Mouse (Mus musculus) WW6 (cell line): ENCODE results near the gene Abtb1.
A peak's percentile ranks its signal among the peaks of the same experiment; 100 is the strongest.

ENCODE experiments used
- DNase-seq: peaks from one replicate; pipeline ENCODE4 v3.0.0-alpha.2; 2013; ENCODE audit warnings: low read depth, low spot score

The Abtb1 gene

DNA sequence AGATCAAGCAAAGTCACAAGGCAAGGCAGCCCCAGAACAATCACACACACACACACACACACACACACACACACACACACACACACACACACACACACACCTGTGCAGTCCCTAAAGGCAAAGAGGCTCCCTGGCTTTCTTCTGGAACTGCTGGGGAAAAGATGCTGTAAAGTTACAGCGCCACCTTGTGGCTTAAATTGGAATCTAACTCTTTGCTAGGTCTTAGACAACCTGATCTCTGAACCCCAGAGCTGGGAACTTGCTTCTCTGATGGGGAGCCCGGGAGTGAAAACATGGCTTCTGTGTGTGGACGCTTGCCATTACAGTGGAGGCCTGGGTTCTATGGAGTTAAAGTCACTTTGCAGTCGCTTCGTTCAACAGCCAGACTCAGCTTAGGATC lies 13.9 kb upstream of the Abtb1 start:
- peak; percentile 56 for DNase-seq

DNA sequence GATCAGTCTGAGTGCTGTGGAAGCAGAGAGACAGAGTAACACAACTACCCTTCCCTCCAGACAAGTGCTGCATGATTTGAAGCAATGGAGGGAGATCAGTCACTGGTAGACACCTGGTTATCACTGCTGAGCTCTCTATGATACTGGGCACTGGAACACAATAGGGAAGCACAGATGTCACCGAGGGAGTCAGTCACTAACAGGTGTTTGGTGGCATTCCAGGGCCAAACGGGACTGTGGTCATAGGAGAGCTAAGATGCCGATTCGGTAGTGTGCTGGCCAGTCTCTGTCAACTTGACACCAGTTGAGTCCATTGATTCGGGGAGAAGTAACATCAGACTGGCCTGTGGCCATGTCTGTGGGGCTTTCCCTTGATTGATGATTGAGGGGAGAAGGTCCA lies 12.7 kb upstream of the Abtb1 start:
- no peak for DNase-seq

DNA sequence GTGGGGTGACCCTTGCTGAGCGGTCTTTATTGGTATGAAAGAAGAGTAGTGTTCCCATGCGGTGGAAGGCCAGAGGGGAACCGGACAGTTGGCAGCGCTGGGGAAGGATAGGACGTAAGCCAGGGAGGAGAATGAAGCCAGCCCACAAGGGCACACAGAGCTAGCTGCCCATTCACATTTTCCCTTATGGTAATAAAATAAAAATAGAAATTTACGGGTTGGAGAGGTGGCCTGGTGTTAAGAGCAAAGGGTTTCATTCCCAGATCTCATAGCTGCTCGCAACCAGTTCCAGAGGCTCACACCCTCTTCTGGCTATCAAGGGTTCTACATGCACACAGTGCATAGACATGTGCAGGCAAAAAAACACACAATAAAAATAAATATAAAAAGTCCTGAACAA lies 8.2 kb upstream of the Abtb1 start:
- no peak for DNase-seq

DNA sequence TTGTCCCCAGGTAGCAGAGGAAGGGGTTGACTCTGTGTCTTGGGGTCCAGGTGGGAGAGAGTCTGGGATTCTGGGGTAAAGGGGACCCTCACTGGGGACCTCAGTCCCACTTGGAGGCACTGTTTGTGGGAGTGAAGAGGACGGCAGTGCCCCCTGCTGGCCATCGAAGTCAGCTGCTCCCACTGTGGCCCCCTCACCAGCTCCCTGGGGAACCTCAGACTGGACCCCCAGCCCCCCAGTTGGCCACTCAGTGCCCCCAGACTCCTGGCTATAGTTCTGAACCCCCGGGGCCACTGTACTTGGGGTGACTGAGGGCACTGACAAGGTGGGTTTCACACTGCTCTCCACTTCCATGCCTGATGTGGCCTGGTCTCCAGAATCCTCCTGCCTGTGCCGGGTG lies 7.5 kb upstream of the Abtb1 start:
- no peak for DNase-seq

DNA sequence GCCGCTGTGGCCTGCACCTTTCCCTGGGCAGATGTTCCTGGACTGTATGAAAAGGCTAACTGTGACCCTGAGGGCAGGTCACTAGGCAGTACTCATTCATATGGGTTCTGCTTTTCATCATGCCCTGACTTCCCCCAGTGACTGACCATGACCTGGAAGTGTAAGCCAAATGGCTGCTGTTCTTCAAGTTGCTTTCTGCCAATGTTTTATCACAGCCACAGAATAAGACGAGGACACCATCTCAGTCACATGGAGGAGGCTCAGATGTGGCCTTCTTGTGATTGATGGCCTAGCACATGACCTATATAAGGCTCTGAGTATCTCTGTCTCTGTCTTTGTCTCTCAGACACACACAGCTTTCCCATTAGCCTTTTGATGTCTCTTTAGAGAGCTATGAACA lies 5.8 kb upstream of the Abtb1 start:
- DNase-seq = no peak

DNA sequence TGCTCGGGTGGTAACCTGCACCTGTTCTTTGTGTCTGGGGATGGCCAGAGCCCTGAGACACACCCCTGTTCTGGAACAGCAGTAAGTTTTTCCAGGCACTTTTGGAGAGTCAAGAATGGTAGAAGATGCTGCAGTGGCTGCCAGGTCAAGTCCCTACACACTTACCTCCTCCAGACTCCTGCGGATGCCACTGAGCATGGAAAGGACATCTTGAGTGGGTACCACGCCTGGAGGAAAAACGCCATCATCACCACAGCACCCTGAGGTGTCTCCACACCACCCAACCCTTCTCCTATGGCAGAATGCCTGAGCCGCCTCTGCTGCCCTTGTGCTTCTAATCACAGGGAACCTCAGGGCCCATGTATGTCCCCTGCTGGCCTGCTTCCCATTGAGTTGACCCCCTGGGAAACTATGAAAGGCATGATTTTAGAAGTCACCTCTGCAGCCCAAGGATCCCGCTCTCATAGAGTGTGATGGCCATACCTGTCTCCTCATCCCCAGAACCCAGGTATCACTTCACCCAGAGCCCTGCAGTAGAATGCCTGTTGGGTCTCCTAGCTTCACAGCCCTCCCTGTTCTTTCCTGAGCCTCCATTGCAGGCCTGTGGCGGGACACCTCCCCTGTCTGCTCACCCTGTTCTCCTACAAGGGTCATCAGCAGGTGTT lies 3.2 kb upstream of the Abtb1 start:
- no peak for DNase-seq

DNA sequence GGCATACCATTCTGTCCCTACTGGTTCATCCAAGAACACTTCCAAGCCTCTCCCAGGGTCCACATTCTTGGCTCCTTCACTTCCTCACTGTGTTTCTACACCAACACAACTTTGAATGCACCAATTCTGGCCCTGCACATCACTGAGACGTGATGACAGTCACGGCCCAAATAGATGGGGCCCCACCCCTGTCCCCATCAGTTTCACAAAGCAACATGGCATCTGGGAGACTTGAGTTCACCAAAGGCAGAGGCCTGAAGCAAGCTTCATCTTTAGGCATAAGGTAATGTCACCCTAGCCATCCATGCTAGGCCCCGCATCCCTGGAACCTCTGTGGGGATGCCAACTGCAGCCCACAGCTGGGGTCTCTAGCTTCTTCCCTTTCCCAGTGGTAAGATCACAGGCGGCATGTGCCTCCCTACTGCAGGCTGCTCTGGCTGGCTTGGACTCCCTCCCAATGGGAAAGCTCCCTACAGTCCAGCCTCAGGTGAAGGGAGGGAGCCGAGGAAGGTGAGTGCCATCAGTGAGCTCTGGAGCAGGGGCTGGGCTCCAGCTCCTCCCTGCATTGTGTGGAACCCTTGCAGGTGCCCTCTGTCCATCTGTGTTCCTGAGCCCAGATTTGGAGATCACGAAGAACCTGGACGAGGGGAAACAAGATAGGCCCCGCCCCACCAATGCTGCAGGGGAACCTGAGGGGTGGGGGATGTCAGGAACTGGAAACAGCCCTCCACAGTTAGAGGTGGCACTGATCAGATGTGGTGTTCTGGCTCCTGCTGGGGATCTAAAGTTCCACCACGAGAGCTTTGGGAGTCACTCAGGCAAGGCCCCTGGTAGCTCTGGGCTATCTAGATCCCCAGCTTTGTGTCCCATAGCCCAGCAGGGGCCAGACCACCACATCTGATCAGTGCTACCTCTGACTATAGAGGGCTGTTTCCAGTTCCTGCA lies 2.3 kb upstream of the Abtb1 start:
- DNase-seq = no peak

DNA sequence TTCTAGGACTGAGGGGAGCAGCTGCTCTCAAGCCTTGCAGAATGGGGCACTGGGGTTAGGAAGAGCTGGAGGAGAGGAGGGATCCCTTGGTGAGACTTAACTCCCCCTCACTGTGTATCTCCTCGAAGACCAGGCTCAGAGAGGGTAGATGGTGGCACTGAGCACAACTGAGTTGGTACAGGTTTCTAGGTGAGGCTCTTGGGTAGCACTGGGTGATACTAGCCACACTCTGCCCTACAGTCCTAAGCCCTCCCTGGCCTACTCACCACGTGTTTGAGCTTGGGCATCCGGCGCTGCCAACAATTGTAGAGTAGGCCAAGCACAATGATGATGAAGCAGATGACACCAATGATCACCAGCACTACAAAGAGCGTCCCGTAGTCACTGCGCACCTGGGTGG lies 1.5 kb upstream of the Abtb1 start:
- DNase-seq = no peak

DNA sequence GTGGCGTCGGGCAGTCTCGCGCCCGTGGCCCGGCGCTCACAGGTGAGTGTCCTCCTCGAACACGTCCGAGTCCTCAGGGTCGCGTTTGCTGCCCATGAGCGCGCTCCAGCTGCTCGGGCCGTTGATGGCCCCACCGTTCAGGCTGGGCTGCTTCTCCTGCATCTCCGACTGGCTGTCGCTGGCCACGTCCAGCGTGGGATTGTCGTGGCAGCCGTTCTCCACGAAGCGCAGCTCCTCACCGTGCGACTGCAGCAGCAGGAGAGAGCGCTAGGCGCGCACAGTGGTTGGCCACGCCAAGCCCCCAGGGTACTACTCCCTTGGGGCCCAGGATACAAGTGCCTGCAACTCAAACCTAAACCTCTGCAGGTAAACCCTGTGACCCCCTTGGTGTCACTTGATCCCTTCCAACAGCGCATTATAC lies 957 bp upstream of the Abtb1 start:
- no peak for DNase-seq

DNA sequence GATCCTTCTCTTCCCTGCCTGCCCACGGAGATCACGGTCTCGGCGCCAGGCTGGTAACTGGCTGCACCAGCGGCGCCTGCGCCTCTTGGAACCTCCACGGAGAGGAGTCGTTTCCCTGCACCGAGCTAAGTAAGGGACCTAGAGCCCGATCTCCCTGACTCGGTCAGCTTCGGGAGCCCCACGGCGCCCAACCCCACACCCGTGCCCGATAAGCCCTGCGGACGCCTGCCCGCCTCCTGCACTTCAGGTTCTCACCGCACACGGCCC lies 337 bp downstream of the Abtb1 start:
- DNase-seq = no peak

DNA sequence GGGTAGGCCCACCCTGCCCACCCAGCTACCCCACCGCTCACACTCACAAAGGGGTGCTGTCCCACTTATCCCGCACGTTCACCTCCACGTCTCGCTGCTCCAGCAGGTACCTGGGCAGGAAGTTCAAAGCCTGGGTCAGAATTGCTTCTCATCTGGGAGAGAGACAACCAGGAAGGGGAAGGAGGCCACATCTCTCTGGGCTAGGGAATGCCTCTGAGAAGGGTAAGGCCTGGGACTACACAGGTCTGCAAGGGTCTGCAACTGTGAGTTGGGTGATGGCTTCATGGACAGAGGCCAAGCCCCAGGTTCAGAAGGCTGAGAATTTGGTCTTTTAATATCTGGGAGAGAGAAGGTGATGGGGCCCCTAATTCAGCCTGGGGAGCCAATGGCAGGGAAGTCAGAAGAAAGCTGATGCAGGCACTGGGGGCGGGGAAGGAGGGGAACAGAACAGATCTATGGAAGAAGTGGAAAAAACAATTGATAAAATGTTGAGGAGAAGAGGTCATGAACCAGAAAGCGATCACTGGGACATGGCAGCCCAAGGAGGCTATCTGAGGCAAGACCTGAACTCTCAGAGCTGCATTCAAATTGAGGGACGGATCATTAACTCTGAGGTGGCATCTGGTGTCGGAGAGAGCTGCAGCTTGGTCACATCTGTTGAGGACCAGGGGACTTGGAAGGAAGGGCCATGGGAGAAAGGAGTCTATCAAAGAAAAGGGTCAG lies 832 bp downstream of the Abtb1 start:
- no peak for DNase-seq

DNA sequence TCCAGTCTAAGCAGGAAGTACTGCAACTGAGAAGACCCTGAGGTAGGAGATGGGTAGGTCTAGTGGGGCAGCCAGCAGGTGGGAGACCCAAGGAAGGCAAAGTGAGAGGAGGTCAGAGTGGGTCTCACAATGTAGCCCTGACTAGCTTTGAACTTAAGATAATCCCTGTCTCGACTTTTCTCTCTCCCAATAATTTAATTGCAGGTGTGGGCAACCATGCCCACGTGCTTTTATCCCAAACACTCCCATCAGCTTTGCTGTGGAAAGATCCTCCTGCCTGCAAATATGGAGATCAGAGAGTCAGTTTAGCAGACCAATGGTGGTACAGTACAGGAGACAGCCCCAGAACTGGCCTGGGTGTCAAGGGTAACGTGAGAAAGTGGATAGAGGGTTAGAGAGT lies 1.6 kb downstream of the Abtb1 start:
- DNase-seq = no peak

DNA sequence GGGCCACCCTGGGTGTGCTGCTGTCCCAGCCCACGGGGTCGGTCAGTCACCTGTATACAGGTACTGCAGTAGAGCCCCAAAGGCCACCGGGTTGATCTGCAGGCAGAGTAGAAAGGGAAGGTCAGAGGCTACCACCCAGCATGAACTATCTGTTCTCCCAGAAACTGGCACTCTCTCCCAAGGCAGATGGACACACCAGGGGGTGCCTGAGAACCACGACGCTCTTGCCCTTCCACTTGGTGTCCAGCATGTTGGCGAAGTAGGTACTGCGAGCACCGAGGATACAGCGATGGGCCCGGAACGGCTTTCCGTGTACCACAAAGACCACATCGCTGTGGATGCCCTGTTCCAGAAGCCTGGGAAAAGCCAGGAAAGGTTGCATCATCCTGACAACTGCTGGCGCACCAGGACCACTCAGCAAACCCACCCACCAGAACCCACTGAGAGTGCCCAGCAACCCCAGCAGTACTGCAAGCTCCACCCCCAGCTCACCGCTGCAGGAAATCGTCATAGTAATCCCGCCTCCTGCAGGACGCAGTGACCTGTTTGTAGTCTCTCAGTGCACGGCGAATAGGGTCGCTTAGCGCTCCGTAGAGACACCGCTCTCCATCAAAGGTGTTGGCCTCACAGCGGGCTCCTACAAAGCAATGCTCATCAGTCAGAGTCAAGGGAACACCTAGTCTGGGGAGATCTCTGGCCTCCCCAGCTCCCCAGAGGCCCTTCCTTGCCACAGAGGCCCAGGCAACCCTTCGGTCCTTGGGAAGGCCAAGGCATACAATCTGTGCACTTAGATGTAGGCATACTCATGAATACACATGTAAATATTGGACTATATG lies 2.4 kb downstream of the Abtb1 start:
- DNase-seq = no peak

DNA sequence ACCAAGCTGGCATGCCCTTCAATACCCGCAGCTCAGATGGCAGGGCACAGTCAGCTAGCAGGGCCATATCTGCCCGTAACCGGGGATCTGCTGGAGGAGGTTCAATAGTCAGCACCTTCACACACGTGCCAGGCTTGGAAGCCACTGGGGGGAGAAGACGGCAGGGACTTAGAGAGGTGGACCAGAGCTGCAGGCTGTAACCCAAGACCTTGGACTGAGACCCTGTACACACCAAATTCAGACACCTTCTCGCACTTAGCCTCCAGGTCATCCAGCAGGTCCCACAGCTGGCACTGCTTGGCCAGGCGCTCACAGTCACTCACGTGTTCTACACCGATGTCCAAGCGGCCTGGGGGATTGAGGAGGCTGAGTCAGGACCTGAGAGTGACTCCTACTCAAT lies 3.2 kb downstream of the Abtb1 start:
- DNase-seq = no peak

DNA sequence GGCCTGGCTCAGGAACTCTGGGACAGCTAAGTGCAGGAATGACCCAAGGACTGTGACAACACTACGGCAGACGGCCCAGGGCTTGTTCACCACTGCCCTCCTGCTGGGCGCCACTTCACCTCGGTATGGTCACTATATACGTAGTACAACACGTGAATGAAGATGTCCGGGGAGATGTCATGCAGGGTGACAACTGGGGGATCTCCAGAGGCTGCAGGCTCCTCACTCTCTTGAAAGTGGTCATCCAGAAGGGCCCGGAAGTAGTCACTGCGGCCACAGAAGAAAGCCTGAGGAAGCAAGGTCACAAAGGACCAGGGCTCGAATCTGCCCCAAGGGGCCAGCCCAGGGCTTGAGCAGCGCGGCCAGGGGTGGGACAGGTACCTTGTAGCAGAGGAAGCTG lies 3.8 kb downstream of the Abtb1 start:
- no peak for DNase-seq

DNA sequence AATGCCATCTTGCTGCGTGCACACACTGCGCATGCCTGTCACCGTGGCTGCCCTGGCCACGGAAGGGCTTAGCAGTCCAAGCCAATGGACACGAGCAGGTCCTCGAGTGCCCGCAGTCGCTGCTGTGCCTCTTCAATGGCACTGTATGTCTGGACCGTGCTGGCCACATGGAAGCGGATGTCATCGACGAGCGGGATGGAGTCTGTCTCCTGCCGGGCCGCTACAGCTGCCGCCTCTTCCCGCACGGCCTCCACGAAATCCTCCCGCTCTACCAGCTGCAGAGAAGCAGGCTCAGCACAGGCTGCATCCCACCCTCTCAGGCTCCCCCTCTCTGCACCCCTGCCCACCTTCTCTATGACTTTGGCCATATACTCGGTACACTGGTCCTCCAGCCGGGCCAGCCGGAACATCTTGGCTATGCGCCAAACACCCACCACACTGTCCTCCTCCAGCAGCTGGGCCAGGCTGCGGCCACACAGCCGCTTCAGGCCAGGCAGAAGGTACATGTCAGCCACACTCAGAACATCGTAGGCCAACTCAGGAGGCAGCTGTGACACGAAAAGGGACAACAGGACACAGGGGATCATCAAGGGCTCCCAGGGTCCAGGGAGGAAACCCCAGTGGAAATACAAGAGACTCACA lies 5.5 kb downstream of the Abtb1 start:
- no peak for DNase-seq

DNA sequence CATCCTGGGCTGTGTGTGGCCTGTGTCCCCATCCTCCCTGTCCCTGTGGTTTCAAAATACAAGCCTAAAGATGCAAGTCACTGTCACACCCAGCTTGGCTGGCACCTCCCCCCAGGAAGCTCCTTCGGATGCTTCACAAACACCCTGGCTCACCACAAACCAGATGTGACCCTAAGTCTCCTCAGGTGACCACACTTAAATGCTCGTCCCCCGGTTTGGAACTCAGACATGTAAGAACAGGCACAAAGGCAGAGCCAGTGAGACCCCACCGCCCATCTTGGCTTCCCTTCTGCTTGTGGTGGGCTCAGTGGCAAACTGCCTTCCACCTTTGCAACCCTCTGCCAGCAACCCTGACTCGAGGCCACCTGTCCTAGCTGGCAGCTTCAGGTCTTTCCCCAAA lies 6.7 kb downstream of the Abtb1 start:
- DNase-seq = no peak

DNA sequence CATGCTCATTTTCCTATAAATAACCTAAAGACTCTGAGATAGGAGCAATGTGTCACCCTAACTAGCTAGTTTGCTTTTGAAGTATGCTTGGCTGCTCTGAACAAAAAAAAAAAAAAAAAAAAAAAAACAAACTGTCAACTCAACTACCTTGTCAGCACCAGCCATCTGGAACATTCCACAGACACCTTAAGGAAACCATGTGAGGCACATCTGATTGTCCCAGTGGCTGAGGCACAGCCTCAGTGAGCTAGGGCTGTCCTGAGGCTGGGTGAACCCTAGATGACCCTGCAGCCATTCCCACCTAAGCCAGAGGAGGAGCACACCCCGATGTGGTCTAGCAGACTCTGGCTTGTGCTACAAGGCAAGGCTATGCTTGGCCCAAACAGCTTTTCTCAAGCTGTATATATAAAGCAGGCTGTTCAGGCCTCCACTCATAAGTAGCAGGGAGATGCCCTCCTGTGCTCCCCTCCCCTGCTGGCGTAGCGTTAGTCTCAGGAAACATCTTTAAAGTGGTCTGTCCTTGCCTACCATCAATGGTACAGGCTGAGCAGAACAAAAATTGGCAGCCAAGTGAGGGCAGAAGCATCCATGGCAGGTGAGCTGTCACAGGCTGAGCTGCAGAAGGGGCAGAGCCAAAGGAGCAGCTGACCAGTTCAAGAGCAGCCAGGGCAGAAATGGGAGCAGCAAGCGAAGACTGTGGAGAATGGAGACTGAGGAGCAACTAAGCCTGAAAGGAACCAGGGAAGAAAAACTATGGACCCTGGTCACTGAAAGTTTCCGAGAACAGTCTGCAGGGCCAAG lies 8.2 kb downstream of the Abtb1 start:
- DNase-seq = no peak

DNA sequence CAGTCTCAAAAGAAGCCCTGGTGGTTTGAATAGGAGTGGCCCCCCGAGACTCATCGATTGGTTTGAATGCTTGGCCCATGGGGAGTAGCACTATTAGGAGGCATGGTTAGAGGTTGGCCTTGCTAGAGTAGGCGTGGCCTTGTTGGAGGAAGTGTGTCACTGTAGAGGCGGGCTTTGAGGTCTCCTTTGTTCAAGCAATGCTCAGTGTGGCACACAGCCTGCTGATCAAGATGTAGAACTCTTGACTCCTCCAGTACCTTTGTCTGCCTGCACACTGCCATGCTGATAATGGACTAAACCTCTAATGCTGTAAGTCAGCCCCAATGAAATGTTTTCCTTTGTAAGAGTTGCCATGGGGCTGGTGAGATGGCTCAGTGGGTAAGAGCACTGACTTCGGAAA lies 9.1 kb downstream of the Abtb1 start:
- no peak for DNase-seq

DNA sequence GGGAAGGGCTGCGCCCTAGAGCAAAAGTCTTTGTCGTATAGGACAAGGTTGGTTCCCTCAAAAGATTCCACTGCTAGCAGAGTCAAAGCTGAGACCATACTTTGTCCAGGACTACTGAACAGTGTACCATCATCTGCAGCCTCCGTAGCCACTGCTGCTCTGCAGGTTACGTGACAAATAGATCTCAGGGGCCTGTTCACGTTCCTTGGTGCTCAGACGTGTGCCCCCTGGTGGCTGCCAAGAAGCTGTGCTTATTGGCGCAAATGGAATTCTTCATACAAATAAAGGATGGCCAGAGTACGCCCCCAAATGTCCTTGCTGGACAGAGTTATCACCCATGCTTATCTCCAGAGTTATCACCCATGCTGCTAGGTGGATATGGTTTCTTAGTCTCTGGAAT lies 10.3 kb downstream of the Abtb1 start:
- peak; percentile 53 for DNase-seq
